16 mouse cellular contexts compared by ENCODE assay signal in the genomic region with DNA sequence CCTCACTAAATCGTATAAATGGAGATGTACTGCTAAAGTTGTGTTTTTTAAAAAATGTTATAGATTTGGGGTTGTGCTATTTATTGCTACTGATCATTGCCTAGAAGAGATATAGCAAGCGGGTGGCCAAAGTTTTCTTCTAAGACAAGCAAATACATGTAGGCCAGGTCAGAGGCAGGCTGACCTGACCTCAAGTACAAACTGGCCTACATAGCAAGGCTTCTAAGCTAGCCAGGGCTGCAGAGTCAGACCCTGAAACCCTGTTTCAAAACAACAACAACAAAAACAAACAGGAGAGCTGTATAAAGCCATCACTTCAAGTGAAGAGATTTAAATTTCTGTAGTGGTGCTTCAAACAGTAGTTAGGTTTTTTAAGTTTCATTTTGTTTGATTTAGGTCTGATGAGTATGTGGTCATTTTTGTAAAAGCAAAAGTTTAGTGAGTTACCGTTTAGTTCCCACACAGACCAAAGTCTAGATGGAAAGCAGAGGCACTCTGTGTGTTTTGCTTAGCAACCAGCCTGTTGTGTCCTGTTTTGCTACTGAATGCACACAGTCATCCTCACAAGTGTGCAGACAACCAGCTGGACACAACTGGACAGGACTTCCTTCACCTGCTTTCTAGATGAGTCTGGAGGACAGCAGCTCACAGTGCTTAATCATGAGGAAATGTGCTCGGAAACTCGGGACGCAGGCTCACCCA. TPM values are rescaled to one million over a fixed set of nuclear protein-coding genes. Genes with fewer than 3 reads are reported as not detected.
"Had no signal": no experiment of that assay in that cellular context is flagged by ENCODE, and none has a peak within 500 bp of the region (broad histone marks: within the 10 kb centered on the region; RNA-seq: fewer than 3 reads in every experiment).

No protein-coding gene starts in this region.

- H3K9me3 ChIP-seq: intestine, embryonic 15.5 days; limb, embryonic 15.5 days; lung, embryonic 15.5 days; megakaryocyte, embryonic 14.5 days; midbrain, embryonic 15.5 days; neural tube, embryonic 12.5 days had no signal

- ATAC-seq: intestine, embryonic 15.5 days; midbrain, embryonic 15.5 days had no signal

- H3K4me2 ChIP-seq: intestine, embryonic 15.5 days; limb, embryonic 15.5 days; lung, embryonic 15.5 days; midbrain, embryonic 11.5 days; midbrain, embryonic 15.5 days; neural tube, embryonic 12.5 days had no signal

- H3K9ac ChIP-seq: intestine, embryonic 15.5 days; limb, embryonic 15.5 days; lung, embryonic 15.5 days; midbrain, embryonic 15.5 days; neural tube, embryonic 12.5 days had no signal

- H3K27me3 ChIP-seq: intestine, embryonic 15.5 days; limb, embryonic 15.5 days; lung, embryonic 15.5 days; megakaryocyte, embryonic 14.5 days; midbrain, embryonic 15.5 days; neural tube, embryonic 12.5 days had no signal

- H3K4me1 ChIP-seq: intestine, embryonic 15.5 days; limb, embryonic 15.5 days; lung, embryonic 15.5 days; megakaryocyte, embryonic 14.5 days; midbrain, embryonic 15.5 days; neural tube, embryonic 12.5 days had no signal

- H3K4me3 ChIP-seq: intestine, embryonic 15.5 days; left cerebral cortex, adult 2 months; limb, embryonic 15.5 days; lung, embryonic 15.5 days; megakaryocyte, embryonic 14.5 days; midbrain, embryonic 15.5 days; neural tube, embryonic 12.5 days had no signal

- H3K27ac ChIP-seq: intestine, embryonic 15.5 days; left cerebral cortex, adult 2 months; limb, embryonic 15.5 days; lung, embryonic 15.5 days; macrophage; midbrain, embryonic 15.5 days; neural tube, embryonic 12.5 days had no signal

- DNase-seq: kidney, adult 8-10 months; kidney, postnatal 10 days; lung, postnatal 14 days; thymus, adult 2 months; thymus, postnatal 25 days had no signal

RNA-seq across cellular contexts. Expression of a gene that starts 57.8 kb away (rescaled TPM):
- total RNA-seq: monocyte, adult 5-6 weeks; neutrophil, adult 5-6 weeks had no signal
